Mouse (Mus musculus): Measurements from ENCODE around the gene Gp1bb.

Gene Gp1bb

GRCm38 (mm10) chr16:18591047-18592018 is 30.9 kb downstream of the Gp1bb start:
- ChIA-PET POLR2A (interaction anchor here in 2 of 4 experiments (0.6 to 1.6 kb wide), 7 partner anchors 8 to 246 kb away, joined by 3 to 5 read pairs (median 3); no protein-coding TSS in a partner anchor), CTCF (interaction anchor here (0.6 to 1.9 kb wide), 11 partner anchors 14 to 210 kb away, joined by 3 to 7 read pairs (median 3); no protein-coding TSS in a partner anchor)

- ChIA-PET CTCF (interaction anchor here in 3 of 4 experiments (0.7 to 1.9 kb wide), 9 partner anchors 13 to 147 kb away, joined by 3 to 7 read pairs (median 4); no protein-coding TSS in a partner anchor), POLR2A (interaction anchor here in 3 of 4 experiments (0.6 to 2.5 kb wide), 12 partner anchors 12 to 245 kb away, joined by 3 to 7 read pairs (median 4); partner anchors contain the start of genes Cdc45 (in 1 of the 3), Gp1bb (in 1 of the 3) and Ufd1 (in 1 of the 3))
These were observed 32.1 kb downstream of the Gp1bb start, which contains the start of gene Tbx1 for GRCm38 (mm10) chr16:18589804-18590790. Gene Tbx1 (minus strand): TSS chr16:18590671.

- CTCF ChIA-PET, result interaction anchor here in 2 of 4 experiments (0.9 to 1.9 kb wide), 3 partner anchors 118 to 146 kb away, joined by 4 to 8 read pairs (median 6); no protein-coding TSS in a partner anchor
- POLR2A ChIA-PET, result interaction anchor here in 2 of 4 experiments (0.5 to 2.5 kb wide), 7 partner anchors 9 to 222 kb away, joined by 3 to 7 read pairs (median 3); partner anchors contain the start of genes Cdc45 (in 1 of the 2), Gnb1l (in 1 of the 2), Gp1bb (in 1 of the 2) and Ufd1 (in 1 of the 2)
These were observed 33.1 kb downstream of the Gp1bb start for GRCm38 (mm10) chr16:18589080-18589621.

GRCm38 (mm10) chr16:18588738-18589055 is 33.5 kb downstream of the Gp1bb start:
- ChIA-PET POLR2A (interaction anchor here in 3 of 4 experiments (0.5 to 2.5 kb wide), 8 partner anchors 8 to 223 kb away, joined by 3 to 7 read pairs (median 3); partner anchors contain the start of genes Cdc45 (in 1 of the 3), Gnb1l (in 1 of the 3), Gp1bb (in 1 of the 3) and Ufd1 (in 1 of the 3)), CTCF (interaction anchor here in 2 of 4 experiments (0.9 to 1.9 kb wide), 4 partner anchors 29 to 145 kb away, joined by 3 to 8 read pairs (median 5); no protein-coding TSS in a partner anchor)

GRCm38 (mm10) chr16:18587847-18588737 is 34.1 kb downstream of the Gp1bb start:
- POLR2A ChIA-PET, result interaction anchor here in 3 of 4 experiments (0.5 to 2.5 kb wide), 13 partner anchors 8 to 223 kb away, joined by 3 to 7 read pairs (median 3); partner anchors contain the start of genes Cdc45 (in 1 of the 3), Gnb1l (in 1 of the 3), Gp1bb (in 1 of the 3) and Ufd1 (in 1 of the 3)
- CTCF ChIA-PET, result interaction anchor here in 3 of 4 experiments (0.6 to 1.9 kb wide), 7 partner anchors 30 to 161 kb away, joined by 3 to 8 read pairs (median 4); no protein-coding TSS in a partner anchor

GRCm38 (mm10) chr16:18586906-18587546 is 35.2 kb downstream of the Gp1bb start:
- POLR2A ChIA-PET, result interaction anchor here in 3 of 4 experiments (0.6 to 2.2 kb wide), 6 partner anchors 9 to 216 kb away, joined by 3 to 7 read pairs (median 4); no protein-coding TSS in a partner anchor
- CTCF ChIA-PET, result interaction anchor here in 2 of 4 experiments (0.7 to 1.7 kb wide), 4 partner anchors 31 to 144 kb away, joined by 3 to 6 read pairs (median 4); no protein-coding TSS in a partner anchor

GRCm38 (mm10) chr16:18586076-18586905 is 35.9 kb downstream of the Gp1bb start:
- POLR2A ChIA-PET, result interaction anchor here in 2 of 4 experiments (1.1 to 1.8 kb wide), 2 partner anchors 10 to 125 kb away, joined by 3 to 7 read pairs; no protein-coding TSS in a partner anchor
- CTCF ChIA-PET, result interaction anchor here in 2 of 4 experiments (0.7 to 1.7 kb wide), 3 partner anchors 32 to 143 kb away, joined by 3 to 7 read pairs (median 5); no protein-coding TSS in a partner anchor

GRCm38 (mm10) chr16:18585676-18586075 is 36.5 kb downstream of the Gp1bb start:
- ChIA-PET CTCF (interaction anchor here in 2 of 4 experiments (1.4 to 1.7 kb wide), 3 partner anchors 32 to 142 kb away, joined by 3 to 7 read pairs (median 5); no protein-coding TSS in a partner anchor), POLR2A (interaction anchor here in 1 of 4 experiments (1.1 kb wide), 1 partner anchor 10 kb away, joined by 3 read pairs; no protein-coding TSS in a partner anchor)

GRCm38 (mm10) chr16:18584901-18585510 is 37.2 kb downstream of the Gp1bb start:
- POLR2A ChIA-PET, result interaction anchor here in 1 of 4 experiments (1.1 to 2.8 kb wide), 6 partner anchors 11 to 227 kb away, joined by 3 to 12 read pairs (median 4); partner anchors contain the start of genes Cdc45 and Ufd1
- CTCF ChIA-PET, result interaction anchor here in 2 of 4 experiments (0.8 to 1.7 kb wide), 4 partner anchors 33 to 240 kb away, joined by 3 to 7 read pairs (median 4); no protein-coding TSS in a partner anchor

GRCm38 (mm10) chr16:18583673-18584357 is 38.4 kb downstream of the Gp1bb start:
- ChIA-PET POLR2A (interaction anchor here in 2 of 4 experiments (0.6 to 2.8 kb wide), 9 partner anchors 8 to 779 kb away, joined by 3 to 12 read pairs (median 4); partner anchors contain the start of genes Cdc45 (in 1 of the 2) and Ufd1 (in 1 of the 2)), CTCF (interaction anchor here in 2 of 4 experiments (0.6 to 1.6 kb wide), 3 partner anchors 34 to 141 kb away, joined by 3 to 4 read pairs (median 3); no protein-coding TSS in a partner anchor)

GRCm38 (mm10) chr16:18583169-18583568 is 39.0 kb downstream of the Gp1bb start:
- POLR2A ChIA-PET, result interaction anchor here in 2 of 4 experiments (1.6 to 2.8 kb wide), 5 partner anchors 9 to 228 kb away, joined by 4 to 12 read pairs (median 4); partner anchors contain the start of genes Cdc45 (in 1 of the 2) and Ufd1 (in 1 of the 2)
- CTCF ChIA-PET, result interaction anchor here in 1 of 4 experiments (1.6 kb wide), 1 partner anchor 140 kb away, joined by 4 read pairs; no protein-coding TSS in a partner anchor

- CTCF ChIA-PET, result interaction anchor here in 2 of 4 experiments (0.6 to 1.6 kb wide), 2 partner anchors 33 to 139 kb away, joined by 3 to 4 read pairs; no protein-coding TSS in a partner anchor
- POLR2A ChIA-PET, result interaction anchor here in 1 of 4 experiments (1.8 to 2.8 kb wide), 2 partner anchors 13 to 41 kb away, joined by 5 to 12 read pairs; no protein-coding TSS in a partner anchor
These were observed 39.6 kb downstream of the Gp1bb start for GRCm38 (mm10) chr16:18582426-18583148.

All from embryonic stem cell, embryonic (primary cell).